Mouse (Mus musculus) lung, postnatal 10 days (tissue): ENCODE data around the gene Sucla2.

Experiments
- DNase-seq: peaks from one replicate; pipeline ENCODE4 v3.0.0; 2021

Gene Sucla2

DNA sequence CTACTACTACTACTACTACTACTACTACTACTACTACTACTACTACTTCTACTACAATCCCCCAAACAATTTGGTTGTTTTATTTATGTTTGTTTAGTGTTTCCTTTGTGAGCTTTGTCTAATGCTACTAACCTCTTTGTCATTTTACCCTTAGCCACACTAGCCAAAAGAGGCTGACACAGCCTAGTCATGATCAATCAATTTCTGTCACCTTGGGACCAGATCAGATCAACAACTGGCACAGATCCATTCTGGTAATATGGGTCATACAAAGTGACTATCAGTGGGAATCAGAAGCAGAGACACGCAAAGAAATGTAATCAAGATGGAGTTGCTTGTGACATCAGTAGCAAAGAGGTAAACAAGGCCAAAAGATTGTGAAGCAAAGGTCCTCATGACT, 97.9 kb downstream of the Sucla2 start:
- DNase-seq: no peak

DNA sequence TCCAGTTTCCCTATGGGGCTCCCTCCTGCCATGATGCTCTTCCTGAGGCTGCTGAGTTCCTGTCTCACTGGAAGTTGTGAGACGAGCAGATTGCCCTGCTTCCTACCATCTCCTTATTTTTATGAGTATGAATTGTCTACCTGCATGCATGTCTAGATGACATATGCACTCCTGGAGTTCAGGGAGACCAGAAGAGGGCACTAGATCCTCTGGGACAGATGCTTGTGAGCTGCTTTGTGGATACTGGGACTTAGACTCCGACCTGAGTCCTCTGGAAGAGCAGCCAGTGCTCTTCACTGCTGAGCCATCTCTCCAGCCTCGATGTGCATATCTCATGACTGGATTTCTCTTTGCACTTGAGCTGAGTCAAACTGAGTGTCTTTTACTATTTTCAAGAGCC, 100.3 kb downstream of the Sucla2 start:
- no peak for DNase-seq

DNA sequence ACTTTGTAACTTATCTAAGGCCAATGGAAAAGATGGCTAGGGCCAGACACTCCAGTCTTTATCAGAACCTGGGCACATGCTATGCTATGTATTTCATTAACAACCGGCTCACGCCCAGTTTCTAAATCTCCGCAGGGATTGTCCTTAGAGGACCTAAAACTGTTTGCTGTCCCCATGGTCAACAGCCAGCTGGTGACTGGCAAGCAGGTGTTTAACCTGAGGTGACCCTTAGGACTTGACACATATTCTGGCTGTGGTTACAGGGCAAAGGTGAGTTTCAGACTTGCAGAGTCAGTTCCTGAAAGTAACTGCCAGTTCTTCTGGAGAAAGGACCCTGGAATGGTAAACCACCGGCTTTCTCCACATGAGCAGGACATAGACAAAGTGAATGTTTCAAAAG, 106.4 kb downstream of the Sucla2 start:
- no peak for DNase-seq

DNA sequence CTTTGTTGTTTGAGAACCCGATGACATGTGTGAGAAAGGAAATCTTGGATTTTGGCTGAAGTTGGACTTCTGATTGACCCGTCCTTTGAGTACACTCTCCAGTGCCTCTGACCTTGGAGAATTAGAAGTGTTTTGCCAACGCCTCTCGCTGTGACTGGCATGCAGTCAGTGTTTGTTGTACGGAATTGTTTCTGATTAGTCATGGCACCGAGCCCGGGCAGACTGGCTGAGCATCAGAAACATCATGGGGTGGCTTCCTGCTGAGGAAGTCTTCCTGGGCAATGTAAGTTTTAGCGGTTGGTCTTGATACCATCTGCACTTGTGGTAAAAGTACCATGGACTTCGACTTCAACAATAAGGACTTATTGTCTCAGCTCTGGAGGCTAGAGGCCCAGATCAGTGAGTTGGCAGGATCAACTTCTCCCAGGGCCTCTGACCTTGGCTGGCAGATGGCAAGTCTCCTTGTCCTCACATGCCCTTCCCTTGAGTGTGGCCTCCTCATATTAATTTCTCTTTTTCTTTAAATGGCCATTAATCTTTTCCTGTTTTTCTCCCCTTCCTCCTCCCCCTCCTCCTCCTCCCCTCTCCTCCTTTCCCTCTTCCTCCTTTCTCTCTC, 107.6 kb downstream of the Sucla2 start:
- DNase-seq: peak; percentile 66

DNA sequence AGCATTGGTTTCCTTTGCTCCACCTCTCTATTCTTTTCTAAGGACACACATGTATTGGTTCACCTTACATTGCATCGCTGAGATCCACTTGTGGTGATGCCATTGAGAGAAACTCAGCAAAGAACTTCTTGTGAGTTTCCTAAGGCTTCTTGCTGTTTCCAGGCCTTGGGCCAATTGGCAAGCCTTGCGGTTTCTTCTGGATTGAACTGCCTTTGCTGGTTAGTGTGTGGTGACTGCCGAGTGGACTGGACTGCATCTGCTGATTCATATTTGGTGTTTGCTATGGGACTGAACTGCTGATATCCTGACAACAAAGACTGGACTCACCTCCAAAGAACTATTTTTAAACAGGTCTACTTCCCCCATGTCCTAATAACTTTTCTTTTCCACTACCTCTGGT, 109.2 kb downstream of the Sucla2 start:
- peak; percentile 3 for DNase-seq

DNA sequence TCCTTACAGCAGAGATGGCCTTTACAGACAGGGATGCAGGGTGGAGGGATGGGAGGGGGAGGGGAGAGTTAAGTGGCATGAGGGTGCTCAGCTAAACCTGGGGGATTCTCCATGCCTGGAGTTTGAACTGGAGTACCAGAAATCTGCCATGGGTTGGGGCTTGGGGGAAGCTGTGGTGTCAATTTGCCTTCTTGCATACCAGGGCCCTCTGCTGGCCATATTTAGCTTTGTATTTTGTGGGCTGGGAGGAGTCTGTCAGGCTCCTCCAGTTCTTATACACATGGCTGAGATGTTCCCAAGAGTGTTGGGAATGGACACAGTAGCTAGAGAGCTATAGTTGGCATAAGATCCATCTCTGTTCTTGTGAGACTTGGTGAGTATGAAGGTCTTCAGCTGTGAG, 112.3 kb downstream of the Sucla2 start:
- peak; percentile 22 for DNase-seq
